Mouse (Mus musculus) embryo, embryonic 10 days (tissue): ENCODE measurements at regions not wholly inside any gene's neighbourhood (a gene's known extent, or its start where the extent isn't known, plus 50 kb on each side); places are given as distances from the start of the nearest gene placed in this dataset.

Experiments
- DNase-seq: peaks from one replicate; pipeline ENCODE4 v3.0.0-alpha.2; 2015; ENCODE audit warnings: low spot score

- DNase-seq, result no peak
Measured at GRCm38 (mm10) chr9:82728652-82729051, 100.7 kb upstream of the Irak1bp1 start.

- no peak for DNase-seq
Measured at GRCm38 (mm10) chr9:82729646-82730045, 99.7 kb upstream of the Irak1bp1 start.

- DNase-seq, result no peak
Measured at GRCm38 (mm10) chr9:82733024-82733585, 96.2 kb upstream of the Irak1bp1 start.

- no peak for DNase-seq
Measured at GRCm38 (mm10) chr9:82734959-82735358, 94.4 kb upstream of the Irak1bp1 start.

- no peak for DNase-seq
Measured at GRCm38 (mm10) chr9:82759979-82760378, 69.4 kb upstream of the Irak1bp1 start.

GRCm38 (mm10) chr9:82760682-82761468, 68.5 kb upstream of the Irak1bp1 start:
- no peak for DNase-seq

- DNase-seq, result no peak
Measured at GRCm38 (mm10) chr9:82763651-82764050, 65.7 kb upstream of the Irak1bp1 start.
